Mouse (Mus musculus): ENCODE data around the gene Aebp2.

DNA sequence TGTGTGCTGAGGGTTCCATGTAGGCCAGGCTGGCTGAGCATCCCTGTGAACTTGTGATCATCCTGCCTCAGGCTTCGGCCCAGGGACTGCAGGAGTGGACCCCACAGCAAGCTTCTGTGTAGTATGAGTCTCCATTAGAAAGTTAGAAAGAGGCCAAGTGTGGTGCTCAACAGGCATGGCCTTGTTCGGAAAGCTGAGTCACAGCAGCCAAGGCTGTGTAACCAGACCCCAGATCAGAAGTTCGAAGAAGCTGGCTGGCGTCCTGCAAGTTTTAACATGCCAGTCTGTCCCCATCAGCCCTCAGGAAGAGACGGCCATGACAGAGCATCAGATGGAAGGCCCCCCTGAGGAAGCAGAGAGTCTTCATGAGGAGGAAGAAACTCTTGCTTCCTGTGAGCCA lies 31.1 kb upstream of the Aebp2 start:
- no peak for TF ChIP-seq CTCF (IDR thresholded peaks at IDR 0.05; ENCODE audit: control insufficient read depth, insufficient read depth, insufficient read length)
- TF ChIP-seq MAX (IDR thresholded peaks at IDR 0.05) = no peak
- TF ChIP-seq MYOG (IDR thresholded peaks at IDR 0.05; ENCODE audit: control insufficient read depth, extremely low read depth, insufficient read length) = no peak
- no peak for TF ChIP-seq USF1 (IDR thresholded peaks at IDR 0.05; ENCODE audit: low read depth)
- no peak for TF ChIP-seq CEBPB (IDR thresholded peaks at IDR 0.05; ENCODE audit: low read depth)
- no peak for TF ChIP-seq FOSL1 (IDR thresholded peaks at IDR 0.05; ENCODE audit: insufficient read depth, low read length, poor library complexity, severe bottlenecking)
